Mouse (Mus musculus): ENCODE measurements around the gene Gm45208.

Gm45208 gene

GRCm38 (mm10) chrX:7772766-7773165, 50.7 kb downstream of the Gm45208 start:
- no peak for DNase-seq (ENCODE audit: low read depth, low spot score)

- DNase-seq (ENCODE audit: low read depth, low spot score), result no peak
Observed at GRCm38 (mm10) chrX:7775501-7776205, 53.6 kb downstream of the Gm45208 start.

GRCm38 (mm10) chrX:7776329-7777082, 54.5 kb downstream of the Gm45208 start:
- no peak for DNase-seq (ENCODE audit: low read depth, low spot score)

GRCm38 (mm10) chrX:7778450-7779244, 56.6 kb downstream of the Gm45208 start:
- no peak for DNase-seq (ENCODE audit: low read depth, low spot score)

- DNase-seq (ENCODE audit: low read depth, low spot score), result no peak
Observed at GRCm38 (mm10) chrX:7779294-7779693, 57.2 kb downstream of the Gm45208 start.
